Mouse (Mus musculus) Patski (cell line): ENCODE measurements around the gene Slco2a1. TPM values are rescaled to one million over a fixed set of nuclear protein-coding genes. Genes with fewer than 3 reads are reported as not detected.

Source experiments
- ATAC-seq: fragments of 100-300 bp; one replicate; pipeline ENCODE4 v1.8.0; 2021
- CTCF ChIA-PET: fragments of 350-600 bp; sonication (Branson Sonifier 250); formaldehyde crosslinking; loops from one replicate; lab custom pipeline; 2022; ENCODE audit warnings: inconsistent platforms; lab: Charles Lee
- POLR2A ChIA-PET: fragments of 350-600 bp; sonication (Branson Sonifier 250); formaldehyde crosslinking; loops from one replicate; lab custom pipeline; 2022; ENCODE audit warnings: antibody characterized with exemption, inconsistent platforms; lab: Charles Lee
- DNase-seq: peaks from one replicate; pipeline ENCODE4 v3.0.0-alpha.2; 2011; ENCODE audit warnings: low read depth, low spot score
- H3K27me3 ChIP-seq: fragments of 371-371 bp; one replicate; pipeline ENCODE4 v1.5.1; 2021
- CTCF ChIP-seq: fragments of 100-300 bp; IDR thresholded peaks from one replicate; pipeline ENCODE4 v1.5.1; 2021
- in situ Hi-C: fragments of 300-500 bp; cut with MboI; formaldehyde crosslinking; loops from 3 replicates; pipeline ENCODE4 v1.11.1; 2018; ENCODE audit warnings: low pct_unique_long_range_greater_than_20kb, mixed read lengths
- polyA plus RNA-seq: library from polyadenylated mRNA; unstranded; gene quantifications from one replicate; pipeline ENCODE4 v1.2.3, GENCODE M21; 2021

Slco2a1 gene
- polyA plus RNA-seq, 1 experiment from 2014 or later: 14.9 TPM

- DNase-seq (no peak), ATAC-seq (no peak)
- ChIA-PET CTCF (no interaction called here), POLR2A (no interaction called here)
- no peaks in the 10 kb centered on the region for H3K27me3 ChIP-seq
- no peak for TF ChIP-seq CTCF
- in situ Hi-C loops: no loop called here
Observed at GRCm38 (mm10) chr9:103004343-103004742, 15.8 kb downstream of the Slco2a1 start.

DNA sequence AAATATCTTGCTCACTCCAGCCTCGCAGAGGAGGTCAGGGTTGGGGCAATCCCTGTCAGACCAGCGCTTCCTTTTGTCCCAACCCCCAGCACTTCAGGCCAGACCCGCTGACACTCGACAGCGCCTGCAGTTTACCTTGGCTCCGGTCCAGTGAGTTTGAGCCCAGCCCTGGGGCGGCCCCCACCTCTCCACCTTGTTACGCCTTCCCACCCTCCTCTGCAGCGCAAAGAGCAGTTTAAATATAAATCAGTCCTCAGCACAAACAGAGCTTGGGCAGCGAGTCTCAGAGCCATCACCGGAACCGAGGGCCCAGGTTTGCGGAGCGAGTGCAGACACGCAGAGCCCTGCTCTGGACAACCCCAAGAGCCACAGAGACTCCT is 19.2 kb downstream of the Slco2a1 start:
- ChIA-PET CTCF (no interaction called here), POLR2A (no interaction called here)
- ATAC-seq (peak; percentile 44), DNase-seq (no peak)
- TF ChIP-seq CTCF: no peak
- no peaks in the 10 kb centered on the region for H3K27me3 ChIP-seq
- in situ Hi-C loops: no loop called here

DNA sequence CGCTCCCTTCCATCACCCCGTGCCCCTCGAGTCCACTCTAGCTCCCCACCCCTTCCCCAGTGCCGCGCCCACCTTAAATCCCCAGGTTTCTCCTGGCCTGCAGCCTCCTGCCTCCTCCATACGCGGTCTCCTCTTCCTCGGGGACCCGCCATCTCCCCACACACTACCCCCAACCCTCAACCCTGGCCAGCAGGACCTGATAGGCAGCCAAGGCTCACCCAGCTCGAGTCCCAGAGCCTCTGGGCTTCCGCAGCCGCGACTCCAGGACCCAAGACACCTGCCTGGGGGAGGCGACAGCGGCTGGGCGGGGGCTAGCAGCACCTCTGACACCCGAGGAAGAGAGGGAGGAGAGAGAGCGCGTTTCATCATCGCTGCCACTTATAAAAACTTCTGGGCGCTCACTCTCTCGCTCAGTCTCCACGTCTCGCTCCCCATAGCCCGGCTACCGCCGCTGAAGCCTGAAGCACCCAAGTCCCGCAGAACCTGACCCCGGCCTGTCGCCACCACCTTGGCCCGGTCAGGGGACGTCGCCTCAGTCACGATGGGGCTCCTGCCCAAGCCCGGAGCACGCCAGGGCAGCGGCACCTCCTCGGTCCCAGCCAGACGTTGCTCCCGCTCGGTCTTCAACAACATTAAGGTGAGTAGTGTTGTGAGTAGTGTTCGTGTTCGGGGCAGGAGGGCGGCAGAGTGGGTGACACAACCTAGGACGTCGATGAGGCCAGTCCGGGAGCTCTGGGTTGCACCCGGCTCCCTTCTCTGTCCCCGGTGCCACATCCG is 19.8 kb downstream of the Slco2a1 start:
- CTCF ChIA-PET: no interaction called here
- POLR2A ChIA-PET: interaction anchor here (0.6 kb wide), 1 partner anchor 174 kb away, joined by 3 read pairs; no protein-coding TSS in a partner anchor
- no peak for ATAC-seq
- no peak for DNase-seq
- in situ Hi-C loops: no loop called here
- H3K27me3 ChIP-seq: no peaks in the 10 kb centered on the region
- TF ChIP-seq CTCF: no peak

GRCm38 (mm10) chr9:103010161-103010560 is 21.6 kb downstream of the Slco2a1 start:
- ChIA-PET CTCF (no interaction called here), POLR2A (no interaction called here)
- no peak for TF ChIP-seq CTCF
- no peaks in the 10 kb centered on the region for H3K27me3 ChIP-seq
- ATAC-seq (no peak), DNase-seq (no peak)
- in situ Hi-C loops: loop anchor here (10.0 kb wide), 1 partner anchor 295 kb away; the partner anchor contains the start of genes 1300017J02Rik and Topbp1

- DNase-seq (no peak), ATAC-seq (peak; percentile 25)
- no peaks in the 10 kb centered on the region for H3K27me3 ChIP-seq
- no peak for TF ChIP-seq CTCF
- CTCF ChIA-PET: interaction anchor here (1.0 to 1.4 kb wide), 3 partner anchors 9 to 44 kb away, joined by 3 to 4 read pairs (median 3); no protein-coding TSS in a partner anchor
- in situ Hi-C loops: loop anchor here (10.0 kb wide), 1 partner anchor 291 kb away; the partner anchor contains the start of genes 1300017J02Rik and Topbp1
- POLR2A ChIA-PET: interaction anchor here (0.9 kb wide), 1 partner anchor 120 kb away, joined by 3 read pairs; no protein-coding TSS in a partner anchor
Observed at GRCm38 (mm10) chr9:103013366-103013765, 24.9 kb downstream of the Slco2a1 start.

DNA sequence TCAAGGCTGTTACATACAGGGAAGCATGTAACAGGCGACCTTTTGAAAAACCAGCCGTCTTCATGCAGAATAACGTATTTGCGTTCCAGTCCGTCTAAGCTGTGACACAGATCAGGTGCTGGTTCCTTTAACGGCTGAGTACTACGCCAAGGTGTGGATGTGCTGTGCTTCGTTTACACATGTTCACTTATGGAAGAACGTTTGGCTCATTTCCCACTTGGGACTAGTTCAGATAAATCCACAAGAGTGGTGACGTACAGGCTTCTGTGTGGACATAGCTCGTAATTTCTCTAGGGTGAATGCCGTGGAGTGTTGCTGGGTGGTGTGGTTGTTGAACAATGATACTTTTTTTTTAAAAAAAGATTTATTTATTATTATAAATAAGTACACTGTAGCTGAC is 26.2 kb downstream of the Slco2a1 start:
- H3K27me3 ChIP-seq: no peaks in the 10 kb centered on the region
- in situ Hi-C loops: loop anchor here (10.0 kb wide), 1 partner anchor 290 kb away; the partner anchor contains the start of genes 1300017J02Rik and Topbp1
- TF ChIP-seq CTCF: no peak
- DNase-seq: no peak
- ATAC-seq: no peak
- CTCF ChIA-PET: interaction anchor here (0.8 kb wide), 1 partner anchor 17 kb away, joined by 3 read pairs; no protein-coding TSS in a partner anchor
- POLR2A ChIA-PET: interaction anchor here (0.7 kb wide), 1 partner anchor 236 kb away, joined by 3 read pairs; no protein-coding TSS in a partner anchor

GRCm38 (mm10) chr9:103024116-103024515 is 35.6 kb downstream of the Slco2a1 start:
- ChIA-PET CTCF (interaction anchor here (1.9 kb wide), 1 partner anchor 9 kb away, joined by 5 read pairs; no protein-coding TSS in a partner anchor), POLR2A (no interaction called here)
- no peaks in the 10 kb centered on the region for H3K27me3 ChIP-seq
- DNase-seq (no peak), ATAC-seq (no peak)
- in situ Hi-C loops: no loop called here
- TF ChIP-seq CTCF: no peak

DNA sequence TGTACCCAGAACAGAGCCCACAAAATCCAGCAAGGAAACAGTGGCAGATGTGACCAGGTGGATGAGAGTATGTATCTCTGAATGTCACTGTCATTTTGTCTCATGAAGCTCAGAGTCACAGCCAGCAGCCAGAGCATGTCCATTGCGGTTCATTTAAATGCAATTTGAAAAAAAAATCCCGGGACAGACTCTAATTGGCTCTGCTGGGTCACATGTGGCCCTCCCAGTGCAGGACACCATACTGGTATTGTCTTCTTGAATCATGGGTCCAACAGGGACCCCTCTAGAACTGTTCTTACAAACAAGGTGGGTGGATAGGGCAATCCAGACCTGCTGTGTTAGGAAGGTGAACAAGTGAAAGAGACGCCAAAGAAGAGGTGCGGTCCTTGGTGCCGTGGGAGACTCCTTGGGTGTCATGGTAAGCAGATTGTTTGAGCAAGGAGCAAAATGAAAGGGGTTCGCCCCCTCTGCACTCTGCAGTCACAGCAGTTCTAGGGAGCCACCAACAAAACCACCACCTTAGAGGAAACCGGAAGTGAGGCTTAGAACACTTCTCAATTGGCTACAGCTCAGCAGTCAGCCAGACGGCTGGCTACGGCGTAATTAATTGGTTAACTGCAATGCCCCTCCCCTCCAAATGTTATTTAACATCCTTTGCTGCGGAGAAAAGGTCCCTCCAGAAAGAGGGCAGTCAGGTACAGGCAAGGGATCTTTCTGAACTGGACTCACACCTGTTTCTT is 38.8 kb downstream of the Slco2a1 start:
- H3K27me3 ChIP-seq: no peaks in the 10 kb centered on the region
- in situ Hi-C loops: no loop called here
- ChIA-PET CTCF (no interaction called here), POLR2A (no interaction called here)
- no peak for TF ChIP-seq CTCF
- ATAC-seq: no peak
- DNase-seq: no peak

GRCm38 (mm10) chr9:103029012-103029411 is 40.5 kb downstream of the Slco2a1 start:
- POLR2A ChIA-PET: no interaction called here
- ATAC-seq: no peak
- in situ Hi-C loops: no loop called here

GRCm38 (mm10) chr9:103030041-103030440 is 41.5 kb downstream of the Slco2a1 start:
- DNase-seq: no peak
- in situ Hi-C loops: no loop called here
- TF ChIP-seq CTCF: no peak
- no peaks in the 10 kb centered on the region for H3K27me3 ChIP-seq
- CTCF ChIA-PET: interaction anchor here (1.3 to 1.4 kb wide), 2 partner anchors 13 to 62 kb away, joined by 3 to 4 read pairs; no protein-coding TSS in a partner anchor
- ATAC-seq: no peak
- POLR2A ChIA-PET: interaction anchor here (1.2 kb wide), 1 partner anchor 11 kb away, joined by 3 read pairs; no protein-coding TSS in a partner anchor

More at GRCm38 (mm10) chr9:103029012-103029411, 40.5 kb downstream of the Slco2a1 start:
- CTCF ChIA-PET: interaction anchor here (1.4 to 1.5 kb wide), 2 partner anchors 12 to 23 kb away, joined by 4 to 5 read pairs; no protein-coding TSS in a partner anchor
- no peak for DNase-seq
- no peak for TF ChIP-seq CTCF
- H3K27me3 ChIP-seq: no peaks in the 10 kb centered on the region
